Mouse (Mus musculus): Measurements from ENCODE around the gene Rpa2. TPM values are rescaled to one million over a fixed set of nuclear protein-coding genes. Genes with fewer than 3 reads are reported as not detected.

Rpa2 gene
- polyA plus RNA-seq, 1 experiment = 17.0 TPM

GRCm38 (mm10) chr4:132799845-132800244 is 31.7 kb downstream of the Rpa2 start:
- TF ChIP-seq POLR2A (IDR thresholded peaks at IDR 0.05; ENCODE audit: extremely low read depth, insufficient read depth, low read length) = no peak
- no peak for TF ChIP-seq CTCF (IDR thresholded peaks at IDR 0.05; ENCODE audit: extremely low read depth, insufficient read depth, low read length)
- no peak overlapping the region for H3K27ac ChIP-seq (ENCODE audit: insufficient read depth, low read length)
- no peaks in the 10 kb centered on the region for H3K4me1 ChIP-seq (ENCODE audit: control insufficient read depth, insufficient read depth, low read length)
- no peak overlapping the region for H3K4me3 ChIP-seq (ENCODE audit: insufficient read depth, low read length)

- TF ChIP-seq POLR2A (IDR thresholded peaks at IDR 0.05; ENCODE audit: extremely low read depth, insufficient read depth, low read length) = no peak
- TF ChIP-seq CTCF (IDR thresholded peaks at IDR 0.05; ENCODE audit: extremely low read depth, insufficient read depth, low read length) = no peak
- H3K27ac ChIP-seq (ENCODE audit: insufficient read depth, low read length) = no peak overlapping the region
- H3K4me3 ChIP-seq (ENCODE audit: insufficient read depth, low read length) = no peak overlapping the region
- no peaks in the 10 kb centered on the region for H3K4me1 ChIP-seq (ENCODE audit: control insufficient read depth, insufficient read depth, low read length)
These were observed 33.3 kb downstream of the Rpa2 start for GRCm38 (mm10) chr4:132801176-132802077.

- no peak overlapping the region for H3K4me3 ChIP-seq (ENCODE audit: insufficient read depth, low read length)
These were observed 34.1 kb downstream of the Rpa2 start for GRCm38 (mm10) chr4:132802171-132802637.

GRCm38 (mm10) chr4:132803212-132803611 is 35.1 kb downstream of the Rpa2 start:
- Histone ChIP-seq H3K27ac (ENCODE audit: insufficient read depth, low read length) (no peak overlapping the region), H3K4me1 (ENCODE audit: control insufficient read depth, insufficient read depth, low read length) (peaks cover under 1% of the 10 kb centered on the region; the same call in 1 of the 2 replicates), H3K4me3 (ENCODE audit: insufficient read depth, low read length) (no peak overlapping the region)
- no peak for TF ChIP-seq POLR2A (IDR thresholded peaks at IDR 0.05; ENCODE audit: extremely low read depth, insufficient read depth, low read length)
- TF ChIP-seq CTCF (IDR thresholded peaks at IDR 0.05; ENCODE audit: extremely low read depth, insufficient read depth, low read length) = no peak

More at GRCm38 (mm10) chr4:132802171-132802637, 34.1 kb downstream of the Rpa2 start:
- H3K4me1 ChIP-seq (ENCODE audit: control insufficient read depth, insufficient read depth, low read length) = no peaks in the 10 kb centered on the region
- TF ChIP-seq POLR2A (IDR thresholded peaks at IDR 0.05; ENCODE audit: extremely low read depth, insufficient read depth, low read length) = no peak
- no peak for TF ChIP-seq CTCF (IDR thresholded peaks at IDR 0.05; ENCODE audit: extremely low read depth, insufficient read depth, low read length)
- no peak overlapping the region for H3K27ac ChIP-seq (ENCODE audit: insufficient read depth, low read length)

- TF ChIP-seq CTCF (IDR thresholded peaks at IDR 0.05; ENCODE audit: extremely low read depth, insufficient read depth, low read length) (no peak), POLR2A (IDR thresholded peaks at IDR 0.05; ENCODE audit: extremely low read depth, insufficient read depth, low read length) (no peak)
- Histone ChIP-seq H3K4me3 (ENCODE audit: insufficient read depth, low read length) (no peak overlapping the region), H3K27ac (ENCODE audit: insufficient read depth, low read length) (no peak overlapping the region), H3K4me1 (ENCODE audit: control insufficient read depth, insufficient read depth, low read length) (peaks cover 2% of the 10 kb centered on the region; the same call in 1 of the 2 replicates)
These were observed 35.7 kb downstream of the Rpa2 start for GRCm38 (mm10) chr4:132803876-132804275.

GRCm38 (mm10) chr4:132804331-132804730 is 36.2 kb downstream of the Rpa2 start:
- Histone ChIP-seq H3K27ac (ENCODE audit: insufficient read depth, low read length) (no peak overlapping the region), H3K4me1 (ENCODE audit: control insufficient read depth, insufficient read depth, low read length) (peaks cover 2% of the 10 kb centered on the region), H3K4me3 (ENCODE audit: insufficient read depth, low read length) (no peak overlapping the region)
- TF ChIP-seq CTCF (IDR thresholded peaks at IDR 0.05; ENCODE audit: extremely low read depth, insufficient read depth, low read length) (no peak), POLR2A (IDR thresholded peaks at IDR 0.05; ENCODE audit: extremely low read depth, insufficient read depth, low read length) (no peak)

GRCm38 (mm10) chr4:132805146-132805545 is 37.0 kb downstream of the Rpa2 start:
- Histone ChIP-seq H3K27ac (ENCODE audit: insufficient read depth, low read length) (no peak overlapping the region), H3K4me1 (ENCODE audit: control insufficient read depth, insufficient read depth, low read length) (peaks cover 2% of the 10 kb centered on the region), H3K4me3 (ENCODE audit: insufficient read depth, low read length) (no peak overlapping the region)
- TF ChIP-seq CTCF (IDR thresholded peaks at IDR 0.05; ENCODE audit: extremely low read depth, insufficient read depth, low read length) (no peak), POLR2A (IDR thresholded peaks at IDR 0.05; ENCODE audit: extremely low read depth, insufficient read depth, low read length) (no peak)

GRCm38 (mm10) chr4:132805599-132806197 is 37.6 kb downstream of the Rpa2 start:
- Histone ChIP-seq H3K4me3 (ENCODE audit: insufficient read depth, low read length) (no peak overlapping the region), H3K27ac (ENCODE audit: insufficient read depth, low read length) (no peak overlapping the region)

GRCm38 (mm10) chr4:132806620-132807191 is 38.6 kb downstream of the Rpa2 start:
- TF ChIP-seq POLR2A (IDR thresholded peaks at IDR 0.05; ENCODE audit: extremely low read depth, insufficient read depth, low read length) = no peak
- H3K4me3 ChIP-seq (ENCODE audit: insufficient read depth, low read length) = no peak overlapping the region
- peaks cover 2% of the 10 kb centered on the region for H3K4me1 ChIP-seq (ENCODE audit: control insufficient read depth, insufficient read depth, low read length)
- H3K27ac ChIP-seq (ENCODE audit: insufficient read depth, low read length) = no peak overlapping the region

More at GRCm38 (mm10) chr4:132805599-132806197, 37.6 kb downstream of the Rpa2 start:
- TF ChIP-seq CTCF (IDR thresholded peaks at IDR 0.05; ENCODE audit: extremely low read depth, insufficient read depth, low read length) (no peak), POLR2A (IDR thresholded peaks at IDR 0.05; ENCODE audit: extremely low read depth, insufficient read depth, low read length) (no peak)
- peaks cover 2% of the 10 kb centered on the region for H3K4me1 ChIP-seq (ENCODE audit: control insufficient read depth, insufficient read depth, low read length)

All from cortical plate, adult 2 months (tissue).